Comparison of ENCODE assay signal across 20 mouse cellular contexts in genomic region chr8:84233055-84233454, GRCm38 (mm10). TPM values are rescaled to one million over a fixed set of nuclear protein-coding genes. Genes with fewer than 3 reads are reported as not detected.
DNase-seq lines count a peak whose midpoint lies in the region; ATAC-seq lines count a peak whose summit lies in the region.
"Had no signal": no experiment of that assay in that cellular context is flagged by ENCODE, and none has a peak within 500 bp of the region (broad histone marks: within the 10 kb centered on the region; RNA-seq: fewer than 3 reads in every experiment).

No protein-coding gene starts in this region.

- 84% methylated on average over 2 of the region's 2 CpGs for WGBS in midbrain, embryonic 13.5 days
- 86% methylated on average over 2 of the region's 2 CpGs for WGBS in midbrain, embryonic 14.5 days
- 82% methylated on average over 2 of the region's 2 CpGs for WGBS in intestine, embryonic 15.5 days

- H3K9me3 ChIP-seq in midbrain, embryonic 13.5 days = no peaks in the 10 kb centered on the region
- no peaks in the 10 kb centered on the region for H3K9me3 ChIP-seq in midbrain, embryonic 14.5 days (ENCODE audit: control insufficient read depth, low read length)
- no peaks in the 10 kb centered on the region for H3K9me3 ChIP-seq in intestine, embryonic 15.5 days
- H3K9me3 ChIP-seq: forebrain, embryonic 12.5 days; heart, embryonic 10.5 days; hindbrain, embryonic 15.5 days; midbrain, embryonic 12.5 days had no signal

- DNase-seq in midbrain, embryonic 14.5 days = no peak
- DNase-seq in adrenal gland, adult 2 months = peak; percentile 85
- peak; percentile 69 to 79 for DNase-seq in adrenal gland, postnatal 36 days
- DNase-seq in MN1 (ENCODE audit: low spot score) = no peak
- DNase-seq in spleen, postnatal 14 days (ENCODE audit: low spot score in 2 of 2) = no peak
- DNase-seq: cerebellum, adult 11 months; cerebellum, postnatal 10 days; kidney, adult 8-10 months; kidney, postnatal 14 days had no signal

- no peak overlapping the region for H3K4me2 ChIP-seq in midbrain, embryonic 13.5 days (replicated peaks)
- H3K4me2 ChIP-seq in midbrain, embryonic 14.5 days (ENCODE audit: low read length) = no peak overlapping the region
- no peak overlapping the region for H3K4me2 ChIP-seq in intestine, embryonic 15.5 days (replicated peaks)
- H3K4me2 ChIP-seq: forebrain, embryonic 12.5 days; hindbrain, embryonic 15.5 days; midbrain, embryonic 12.5 days had no signal

- ATAC-seq in midbrain, embryonic 13.5 days = no peak
- no peak for ATAC-seq in midbrain, embryonic 14.5 days (ENCODE audit: low FRiP score, low TSS enrichment)
- no peak for ATAC-seq in intestine, embryonic 15.5 days

- H3K4me3 ChIP-seq in midbrain, embryonic 13.5 days (replicated peaks) = no peak overlapping the region
- H3K4me3 ChIP-seq in midbrain, embryonic 14.5 days (replicated peaks; ENCODE audit: low read depth, low read length) = no peak overlapping the region
- no peak overlapping the region for H3K4me3 ChIP-seq in intestine, embryonic 15.5 days (replicated peaks)
- H3K4me3 ChIP-seq: forebrain, embryonic 12.5 days; heart, embryonic 10.5 days; hindbrain, embryonic 15.5 days; midbrain, embryonic 12.5 days had no signal

- no peaks in the 10 kb centered on the region for H3K27me3 ChIP-seq in midbrain, embryonic 13.5 days
- no peaks in the 10 kb centered on the region for H3K27me3 ChIP-seq in midbrain, embryonic 14.5 days (ENCODE audit: control insufficient read depth, insufficient read depth, low read length)
- H3K27me3 ChIP-seq in intestine, embryonic 15.5 days (replicated peaks) = no peaks in the 10 kb centered on the region
- H3K27me3 ChIP-seq: forebrain, embryonic 12.5 days; hindbrain, embryonic 15.5 days; midbrain, embryonic 12.5 days had no signal

- H3K4me1 ChIP-seq in midbrain, embryonic 13.5 days (replicated peaks) = peaks cover 45% of the 10 kb centered on the region
- H3K4me1 ChIP-seq in midbrain, embryonic 14.5 days (ENCODE audit: control insufficient read depth, insufficient read depth, low read length) = peaks cover 16% of the 10 kb centered on the region
- peaks cover 14% of the 10 kb centered on the region for H3K4me1 ChIP-seq in intestine, embryonic 15.5 days (replicated peaks)

- H3K9ac ChIP-seq in midbrain, embryonic 13.5 days (replicated peaks) = 0 out of 2 replicates have a peak overlapping the region, but pooled peaks have one; percentile 28
- no peak overlapping the region for H3K9ac ChIP-seq in midbrain, embryonic 14.5 days (replicated peaks; ENCODE audit: low read length)
- no peak overlapping the region for H3K9ac ChIP-seq in intestine, embryonic 15.5 days
- H3K9ac ChIP-seq: forebrain, embryonic 12.5 days; hindbrain, embryonic 15.5 days; midbrain, embryonic 12.5 days had no signal

- H3K36me3 ChIP-seq in midbrain, embryonic 13.5 days = peaks cover 69% of the 10 kb centered on the region
- H3K36me3 ChIP-seq in midbrain, embryonic 14.5 days (ENCODE audit: control insufficient read depth, insufficient read depth, low read length) = peaks cover 67% of the 10 kb centered on the region
- H3K36me3 ChIP-seq in intestine, embryonic 15.5 days = peaks cover 9% of the 10 kb centered on the region

- H3K27ac ChIP-seq in midbrain, embryonic 13.5 days = no peak overlapping the region
- H3K27ac ChIP-seq in midbrain, embryonic 14.5 days (replicated peaks; ENCODE audit: low read depth, low read length) = no peak overlapping the region
- no peak overlapping the region for H3K27ac ChIP-seq in intestine, embryonic 15.5 days
- H3K27ac ChIP-seq: forebrain, embryonic 12.5 days; heart, embryonic 10.5 days; hindbrain, embryonic 15.5 days; midbrain, embryonic 12.5 days; stomach, postnatal 0 days had no signal

RNA-seq across cellular contexts. Expression of gene Zswim4, which starts 3.8 kb away (rescaled TPM):
- polyA plus RNA-seq in midbrain, embryonic 13.5 days (2015; fragmentation: Nextera tagmentation; extraction: Ambion mirVana) = 44.9 and 47.4 TPM in 2 replicates
- polyA plus RNA-seq in midbrain, embryonic 14.5 days (2014; fragmentation: Nextera tagmentation; extraction: Ambion mirVana) = 28.7 and 35.6 TPM in 2 replicates
- total RNA-seq in adrenal gland, adult 2 months (2021) = 10 to 100 TPM; 31.4 to 55.6 TPM
- polyA plus RNA-seq in adrenal gland, adult 2 months (2012; rRNA removed) = 66.3 and 76.1 TPM in 2 replicates
- total RNA-seq in adrenal gland, postnatal 36 days (2021) = 10 to 100 TPM; 40.1 to 47.6 TPM
- 9.0 TPM in 2 replicates for polyA plus RNA-seq in intestine, embryonic 15.5 days (2015; fragmentation: Nextera tagmentation; extraction: Ambion mirVana)

RNA-seq across cellular contexts. Expression of gene D8Ertd738e, which starts 16.5 kb away (rescaled TPM):
- polyA plus RNA-seq in midbrain, embryonic 13.5 days (2015; fragmentation: Nextera tagmentation; extraction: Ambion mirVana) = 261 and 273 TPM in 2 replicates
- 261 and 282 TPM in 2 replicates for polyA plus RNA-seq in midbrain, embryonic 14.5 days (2014; fragmentation: Nextera tagmentation; extraction: Ambion mirVana)
- 100 to 1,000 TPM; 268 to 291 TPM for total RNA-seq in adrenal gland, adult 2 months (2021)
- polyA plus RNA-seq in adrenal gland, adult 2 months (2012; rRNA removed) = 58.8 and 67.3 TPM in 2 replicates
- 100 to 1,000 TPM; 267 to 283 TPM for total RNA-seq in adrenal gland, postnatal 36 days (2021)
- polyA plus RNA-seq in intestine, embryonic 15.5 days (2015; fragmentation: Nextera tagmentation; extraction: Ambion mirVana) = 292 and 312 TPM in 2 replicates

RNA-seq across cellular contexts. Expression of gene Mri1, which starts 24.1 kb away (rescaled TPM):
- 49.7 and 57.5 TPM in 2 replicates for polyA plus RNA-seq in midbrain, embryonic 13.5 days (2015; fragmentation: Nextera tagmentation; extraction: Ambion mirVana)
- 39.9 and 40.2 TPM in 2 replicates for polyA plus RNA-seq in midbrain, embryonic 14.5 days (2014; fragmentation: Nextera tagmentation; extraction: Ambion mirVana)
- 10 to 100 TPM; 27.9 to 38.1 TPM for total RNA-seq in adrenal gland, adult 2 months (2021)
- 239 and 243 TPM in 2 replicates for polyA plus RNA-seq in adrenal gland, adult 2 months (2012; rRNA removed)
- 10 to 100 TPM; 29.0 to 45.3 TPM for total RNA-seq in adrenal gland, postnatal 36 days (2021)
- 72.4 and 77.5 TPM in 2 replicates for polyA plus RNA-seq in intestine, embryonic 15.5 days (2015; fragmentation: Nextera tagmentation; extraction: Ambion mirVana)

RNA-seq across cellular contexts. Expression of gene Ccdc130, which starts 37.1 kb away (rescaled TPM):
- polyA plus RNA-seq in midbrain, embryonic 13.5 days (2015; fragmentation: Nextera tagmentation; extraction: Ambion mirVana) = 22.3 and 24.0 TPM in 2 replicates
- polyA plus RNA-seq in midbrain, embryonic 14.5 days (2014; fragmentation: Nextera tagmentation; extraction: Ambion mirVana) = 25.5 and 26.2 TPM in 2 replicates
- total RNA-seq in adrenal gland, adult 2 months (2021) = 10 to 100 TPM; 19.3 to 25.8 TPM
- 15.9 and 16.5 TPM in 2 replicates for polyA plus RNA-seq in adrenal gland, adult 2 months (2012; rRNA removed)
- 10 to 100 TPM; 20.2 to 23.0 TPM for total RNA-seq in adrenal gland, postnatal 36 days (2021)
- polyA plus RNA-seq in intestine, embryonic 15.5 days (2015; fragmentation: Nextera tagmentation; extraction: Ambion mirVana) = 14.3 and 16.8 TPM in 2 replicates

RNA-seq across cellular contexts. Expression of gene Nanos3, which starts 48.0 kb away (rescaled TPM):
- 8.8 and 11.6 TPM in 2 replicates for polyA plus RNA-seq in midbrain, embryonic 13.5 days (2015; fragmentation: Nextera tagmentation; extraction: Ambion mirVana)
- 9.4 and 11.7 TPM in 2 replicates for polyA plus RNA-seq in midbrain, embryonic 14.5 days (2014; fragmentation: Nextera tagmentation; extraction: Ambion mirVana)
- total RNA-seq in adrenal gland, adult 2 months (2021) = 1 to 10 TPM; 1.1 to 1.3 TPM
- 0.36 and 1.0 TPM in 2 replicates for polyA plus RNA-seq in adrenal gland, adult 2 months (2012; rRNA removed)
- total RNA-seq in adrenal gland, postnatal 36 days (2021) = 1 to 10 TPM in 1 of 2 experiments, not detected in 1; 2.3 TPM
- 2.5 and 2.9 TPM in 2 replicates for polyA plus RNA-seq in intestine, embryonic 15.5 days (2015; fragmentation: Nextera tagmentation; extraction: Ambion mirVana)
- total RNA-seq: gastrocnemius, adult 8-10 months; hematopoietic stem cell, adult 5-6 weeks; liver, adult 2 months had no signal
- polyA plus RNA-seq: liver, adult 2 months; liver, embryonic 16.5 days had no signal

Comparison
In these comparisons a context has a peak if more than half of its experiments do, and no peak if none do; other contexts are left out.
1. DNase-seq: peak in adrenal gland, adult 2 months (single experiment) and adrenal gland, postnatal 36 days (2 of 2); none in midbrain, embryonic 14.5 days (single experiment), MN1 (single experiment) and spleen, postnatal 14 days (0 of 2).